Mouse (Mus musculus): ENCODE data around the gene Jmjd7. TPM values are rescaled to one million over a fixed set of nuclear protein-coding genes. Genes with fewer than 3 reads are reported as not detected.

Gene Jmjd7
- polyA plus RNA-seq, 1 experiment = 7.3 TPM

GRCm38 (mm10) chr2:120000882-120001584 lies 26.2 kb upstream of the Jmjd7 start:
- Histone ChIP-seq H3K27me3 (ENCODE audit: control insufficient read depth, insufficient read depth, low read length) (no peaks in the 10 kb centered on the region), H3K4me3 (ENCODE audit: control insufficient read depth, low read depth, low read length) (no peak overlapping the region), H3K36me3 (ENCODE audit: control insufficient read depth, insufficient read depth, low read length) (no peaks in the 10 kb centered on the region; the same call in 1 of the 2 replicates), H3K4me1 (ENCODE audit: control insufficient read depth, insufficient read depth, low read length) (peaks cover under 1% of the 10 kb centered on the region; the same call in 1 of the 2 replicates), H3K27ac (ENCODE audit: control insufficient read depth, insufficient read depth, low read depth, low read length) (no peak overlapping the region; the same call in 1 of the 2 replicates)
- TF ChIP-seq POLR2A (IDR thresholded peaks at IDR 0.05; ENCODE audit: control insufficient read depth, low read depth, low read length) = no peak

DNA sequence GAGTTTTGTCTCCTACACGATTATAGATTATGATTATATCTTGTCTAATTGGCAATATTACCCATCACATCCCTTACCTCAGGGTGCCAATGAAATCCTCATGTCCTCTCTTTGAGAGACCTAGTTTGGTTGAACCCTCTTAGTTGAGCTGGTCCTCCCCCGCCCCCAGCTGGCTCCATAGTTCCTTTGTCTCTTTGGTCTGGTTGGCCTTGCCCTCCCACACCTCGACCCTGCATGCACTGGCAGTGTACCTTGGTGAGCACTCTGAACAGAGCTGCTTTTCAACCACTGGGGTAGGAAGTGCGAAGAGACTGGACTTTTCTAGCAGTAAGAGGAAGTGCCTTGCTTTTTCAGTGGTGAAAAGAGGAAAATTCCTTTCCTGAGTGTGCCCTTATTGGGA lies 25.3 kb upstream of the Jmjd7 start:
- Histone ChIP-seq H3K27me3 (ENCODE audit: control insufficient read depth, insufficient read depth, low read length) (no peaks in the 10 kb centered on the region), H3K4me1 (ENCODE audit: control insufficient read depth, insufficient read depth, low read length) (no peaks in the 10 kb centered on the region; the same call in 1 of the 2 replicates), H3K36me3 (ENCODE audit: control insufficient read depth, insufficient read depth, low read length) (no peaks in the 10 kb centered on the region; the same call in 1 of the 2 replicates), H3K27ac (ENCODE audit: control insufficient read depth, insufficient read depth, low read depth, low read length) (no peak overlapping the region; the same call in 1 of the 2 replicates), H3K4me3 (ENCODE audit: control insufficient read depth, low read depth, low read length) (no peak overlapping the region)
- TF ChIP-seq CTCF (IDR thresholded peaks at IDR 0.05; ENCODE audit: control insufficient read depth, insufficient read depth, insufficient replicate concordance, low read depth, low read length) (no peak), POLR2A (IDR thresholded peaks at IDR 0.05; ENCODE audit: control insufficient read depth, low read depth, low read length) (no peak)

- no peak for TF ChIP-seq POLR2A (IDR thresholded peaks at IDR 0.05; ENCODE audit: control insufficient read depth, low read depth, low read length)
- no peak for TF ChIP-seq CTCF (IDR thresholded peaks at IDR 0.05; ENCODE audit: control insufficient read depth, insufficient read depth, insufficient replicate concordance, low read depth, low read length)
- peaks cover 2% of the 10 kb centered on the region; the same call in 1 of the 2 replicates for H3K4me1 ChIP-seq (ENCODE audit: control insufficient read depth, insufficient read depth, low read length)
- no peaks in the 10 kb centered on the region for H3K27me3 ChIP-seq (ENCODE audit: control insufficient read depth, insufficient read depth, low read length)
- no peak overlapping the region for H3K27ac ChIP-seq (ENCODE audit: control insufficient read depth, insufficient read depth, low read depth, low read length)
- no peaks in the 10 kb centered on the region; the same call in 1 of the 2 replicates for H3K36me3 ChIP-seq (ENCODE audit: control insufficient read depth, insufficient read depth, low read length)
- no peak overlapping the region for H3K4me3 ChIP-seq (ENCODE audit: control insufficient read depth, low read depth, low read length)
Measured at GRCm38 (mm10) chr2:120003970-120004369, 23.3 kb upstream of the Jmjd7 start.

DNA sequence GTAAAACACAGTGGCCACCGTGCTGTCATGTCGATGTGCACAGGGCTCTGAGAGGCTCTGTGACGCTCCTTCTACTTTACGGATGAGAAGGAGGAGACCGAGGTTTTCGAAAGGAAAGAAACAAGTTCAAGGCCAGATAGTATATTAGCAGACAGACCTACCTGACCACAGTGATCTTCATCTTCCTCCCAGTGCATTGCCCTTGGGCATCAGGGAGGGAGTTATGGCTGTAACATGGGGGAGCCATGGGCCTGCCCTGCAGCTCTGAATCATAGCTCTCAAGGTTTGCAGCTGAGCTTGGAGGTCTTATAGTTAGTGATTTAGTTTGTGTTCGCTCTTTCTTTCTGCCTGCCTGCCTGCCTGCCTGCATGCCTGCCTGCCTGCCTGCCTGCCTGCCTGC lies 20.6 kb upstream of the Jmjd7 start:
- Histone ChIP-seq H3K27me3 (ENCODE audit: control insufficient read depth, insufficient read depth, low read length) (no peaks in the 10 kb centered on the region), H3K27ac (ENCODE audit: control insufficient read depth, insufficient read depth, low read depth, low read length) (0 out of 2 replicates have a peak overlapping the region, but pooled peaks have one; percentile 1), H3K4me3 (ENCODE audit: control insufficient read depth, low read depth, low read length) (no peak overlapping the region), H3K4me1 (ENCODE audit: control insufficient read depth, insufficient read depth, low read length) (peaks cover 2% of the 10 kb centered on the region; the same call in 1 of the 2 replicates), H3K36me3 (ENCODE audit: control insufficient read depth, insufficient read depth, low read length) (no peaks in the 10 kb centered on the region; the same call in 1 of the 2 replicates)
- TF ChIP-seq POLR2A (IDR thresholded peaks at IDR 0.05; ENCODE audit: control insufficient read depth, low read depth, low read length) (no peak), CTCF (IDR thresholded peaks at IDR 0.05; ENCODE audit: control insufficient read depth, insufficient read depth, insufficient replicate concordance, low read depth, low read length) (no peak)

DNA sequence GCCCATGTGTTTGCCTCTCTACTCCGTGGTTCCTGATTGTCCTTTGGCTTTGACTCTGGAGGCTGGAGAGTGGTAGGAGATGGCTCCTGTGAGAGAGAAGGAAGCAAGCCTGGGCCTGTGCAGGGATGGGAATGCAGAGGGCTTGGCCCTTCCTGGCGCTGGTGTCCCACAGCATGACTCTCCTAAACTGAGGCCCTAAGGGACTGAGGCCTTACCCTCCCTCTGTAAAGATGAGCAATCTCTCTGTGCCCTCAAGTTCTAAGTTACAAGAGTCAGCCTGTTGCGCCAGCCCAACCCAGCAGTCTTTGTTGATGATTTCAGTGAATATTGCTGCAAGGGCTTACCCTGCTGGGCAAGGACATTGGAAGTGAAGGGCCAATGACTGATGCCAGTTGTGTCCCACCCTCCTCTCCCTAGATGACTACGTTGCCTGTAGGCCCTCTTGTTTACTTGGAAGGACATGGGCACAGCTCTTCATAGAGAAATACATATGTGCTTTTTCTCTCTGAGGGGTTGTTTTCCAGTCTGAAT lies 19.5 kb upstream of the Jmjd7 start:
- H3K27me3 ChIP-seq (ENCODE audit: control insufficient read depth, insufficient read depth, low read length) = no peaks in the 10 kb centered on the region
- TF ChIP-seq POLR2A (IDR thresholded peaks at IDR 0.05; ENCODE audit: control insufficient read depth, low read depth, low read length) (no peak), CTCF (IDR thresholded peaks at IDR 0.05; ENCODE audit: control insufficient read depth, insufficient read depth, insufficient replicate concordance, low read depth, low read length) (no peak)
- peaks cover 3% of the 10 kb centered on the region for H3K36me3 ChIP-seq (ENCODE audit: control insufficient read depth, insufficient read depth, low read length)
- peaks cover 2% of the 10 kb centered on the region; the same call in 1 of the 2 replicates for H3K4me1 ChIP-seq (ENCODE audit: control insufficient read depth, insufficient read depth, low read length)
- no peak overlapping the region for H3K4me3 ChIP-seq (ENCODE audit: control insufficient read depth, low read depth, low read length)
- no peak overlapping the region for H3K27ac ChIP-seq (ENCODE audit: control insufficient read depth, insufficient read depth, low read depth, low read length)

DNA sequence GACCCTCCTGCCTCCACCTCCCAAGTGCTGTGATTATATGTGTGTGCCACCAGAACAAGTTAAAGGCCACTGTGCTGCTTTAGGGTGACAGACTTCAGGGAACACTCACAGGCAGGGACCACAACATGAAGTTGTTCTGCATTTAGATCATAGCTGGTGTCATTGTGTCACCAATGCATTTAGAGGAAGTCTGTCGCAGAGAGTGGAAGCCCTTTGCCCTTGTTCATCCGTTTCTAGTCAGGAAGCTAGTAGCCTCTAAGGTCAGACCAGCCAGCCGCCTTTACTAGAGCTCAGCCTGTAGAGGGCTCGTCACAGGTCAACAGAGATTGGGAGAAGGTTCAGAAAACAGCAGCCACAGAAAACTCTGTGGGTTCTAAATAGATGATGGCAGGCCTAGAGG lies 18.6 kb upstream of the Jmjd7 start:
- peaks cover 3% of the 10 kb centered on the region for H3K36me3 ChIP-seq (ENCODE audit: control insufficient read depth, insufficient read depth, low read length)
- TF ChIP-seq CTCF (IDR thresholded peaks at IDR 0.05; ENCODE audit: control insufficient read depth, insufficient read depth, insufficient replicate concordance, low read depth, low read length) (no peak), POLR2A (IDR thresholded peaks at IDR 0.05; ENCODE audit: control insufficient read depth, low read depth, low read length) (no peak)
- H3K27ac ChIP-seq (ENCODE audit: control insufficient read depth, insufficient read depth, low read depth, low read length) = no peak overlapping the region
- H3K4me1 ChIP-seq (ENCODE audit: control insufficient read depth, insufficient read depth, low read length) = peaks cover 2% of the 10 kb centered on the region; the same call in 1 of the 2 replicates
- H3K27me3 ChIP-seq (ENCODE audit: control insufficient read depth, insufficient read depth, low read length) = no peaks in the 10 kb centered on the region
- no peak overlapping the region for H3K4me3 ChIP-seq (ENCODE audit: control insufficient read depth, low read depth, low read length)

DNA sequence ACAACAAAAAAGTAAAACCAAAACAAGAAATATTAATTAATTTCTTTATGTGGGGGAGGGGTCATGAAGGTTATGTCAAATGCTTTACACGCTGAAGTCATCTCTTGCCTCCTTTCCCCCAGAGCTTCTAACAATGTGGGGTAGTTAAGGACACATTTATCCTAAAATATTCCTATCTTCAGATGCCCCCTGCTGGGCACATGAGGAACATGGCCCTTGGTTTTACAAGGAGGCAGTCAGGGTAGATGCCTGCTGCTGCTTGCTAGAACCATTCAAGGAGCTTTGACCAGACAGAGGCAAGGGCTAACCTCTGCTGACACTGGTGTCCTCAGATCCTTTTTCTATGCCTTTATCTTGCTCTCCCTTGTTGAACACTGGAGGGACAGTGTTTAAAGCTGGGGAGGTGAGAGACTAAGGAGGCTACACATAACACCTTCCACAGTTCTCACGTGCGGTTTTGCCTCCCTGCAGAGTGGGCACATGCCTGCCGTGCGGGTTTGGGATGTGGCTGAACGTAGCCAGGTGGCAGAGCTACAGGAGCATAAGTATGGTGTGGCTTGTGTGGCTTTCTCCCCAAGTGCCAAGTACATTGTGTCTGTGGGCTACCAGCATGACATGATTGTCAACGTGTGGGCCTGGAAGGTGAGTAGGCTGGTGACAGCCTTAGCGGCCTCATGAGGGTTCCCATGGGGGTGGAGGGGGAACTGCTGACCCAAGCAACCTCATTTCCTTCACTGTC lies 15.7 kb upstream of the Jmjd7 start:
- peaks cover 2% of the 10 kb centered on the region; the same call in 1 of the 2 replicates for H3K4me1 ChIP-seq (ENCODE audit: control insufficient read depth, insufficient read depth, low read length)
- H3K4me3 ChIP-seq (ENCODE audit: control insufficient read depth, low read depth, low read length) = no peak overlapping the region
- H3K27me3 ChIP-seq (ENCODE audit: control insufficient read depth, insufficient read depth, low read length) = no peaks in the 10 kb centered on the region
- no peak for TF ChIP-seq POLR2A (IDR thresholded peaks at IDR 0.05; ENCODE audit: control insufficient read depth, low read depth, low read length)
- TF ChIP-seq CTCF (IDR thresholded peaks at IDR 0.05; ENCODE audit: control insufficient read depth, insufficient read depth, insufficient replicate concordance, low read depth, low read length) = peak; percentile 30; the same call in 1 of the 2 replicates
- no peak overlapping the region for H3K27ac ChIP-seq (ENCODE audit: control insufficient read depth, insufficient read depth, low read depth, low read length)
- H3K36me3 ChIP-seq (ENCODE audit: control insufficient read depth, insufficient read depth, low read length) = peaks cover 6% of the 10 kb centered on the region
